Mouse (Mus musculus): ENCODE results near the gene Col25a1.
A peak's percentile ranks its signal among the peaks of the same experiment; 100 is the strongest.

The Col25a1 gene

GRCm38 (mm10) chr3:130329833-130330555, 198.7 kb downstream of the Col25a1 start:
- DNase-seq = no peak

- DNase-seq = no peak
Observed at GRCm38 (mm10) chr3:130330556-130330950, 199.3 kb downstream of the Col25a1 start.

DNA sequence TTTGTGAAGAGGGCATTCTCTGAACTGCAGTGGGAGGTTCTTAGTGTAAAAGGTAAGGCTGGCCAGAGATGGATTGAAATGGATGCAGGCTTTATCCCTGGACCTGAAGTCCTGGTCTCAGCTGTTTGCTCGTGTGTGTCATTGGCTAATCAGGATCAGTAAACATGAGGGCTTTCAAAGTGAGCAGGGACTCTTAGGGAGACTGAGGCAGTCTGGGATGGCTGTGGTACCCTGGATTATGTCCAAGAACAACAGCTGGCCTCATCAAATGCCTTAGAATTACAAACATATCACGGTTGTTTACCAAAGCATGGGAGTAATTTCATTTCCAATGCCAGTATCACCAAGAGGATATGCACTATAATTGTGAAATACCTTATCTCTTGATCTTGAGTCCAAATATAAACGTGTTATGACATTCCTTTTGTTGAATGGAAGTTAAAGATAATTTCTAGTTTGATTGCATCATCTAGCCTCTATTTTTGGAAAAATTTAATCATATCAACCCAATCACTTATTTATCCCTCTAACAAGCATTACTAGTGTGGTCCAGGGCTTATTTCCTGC, 201.1 kb downstream of the Col25a1 start:
- no peak for DNase-seq

GRCm38 (mm10) chr3:130337857-130338256, 206.6 kb downstream of the Col25a1 start:
- DNase-seq = peak; percentile 92

GRCm38 (mm10) chr3:130338371-130338770, 207.1 kb downstream of the Col25a1 start:
- no peak for DNase-seq

DNA sequence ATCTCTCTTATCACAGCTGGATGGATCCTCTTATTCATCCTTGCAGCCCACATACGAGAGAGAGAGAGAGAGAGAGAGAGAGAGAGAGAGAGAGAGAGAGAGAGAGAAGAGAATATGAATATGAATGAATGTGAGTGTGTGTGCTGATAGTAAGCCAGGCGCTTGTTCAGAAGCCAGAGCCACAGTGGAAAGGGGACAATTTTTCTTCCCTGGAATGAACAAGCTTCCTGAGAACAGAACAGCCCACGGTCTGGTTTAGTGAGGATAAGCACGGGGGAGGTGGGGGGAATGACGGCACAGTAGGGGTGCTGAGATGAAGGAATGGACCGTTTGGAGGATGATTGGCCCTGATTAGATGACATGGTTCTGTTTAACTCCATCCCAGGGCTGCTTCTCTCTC, 218.9 kb downstream of the Col25a1 start:
- peak; percentile 37 for DNase-seq

GRCm38 (mm10) chr3:130354399-130355039, 223.2 kb downstream of the Col25a1 start:
- DNase-seq = no peak

DNA sequence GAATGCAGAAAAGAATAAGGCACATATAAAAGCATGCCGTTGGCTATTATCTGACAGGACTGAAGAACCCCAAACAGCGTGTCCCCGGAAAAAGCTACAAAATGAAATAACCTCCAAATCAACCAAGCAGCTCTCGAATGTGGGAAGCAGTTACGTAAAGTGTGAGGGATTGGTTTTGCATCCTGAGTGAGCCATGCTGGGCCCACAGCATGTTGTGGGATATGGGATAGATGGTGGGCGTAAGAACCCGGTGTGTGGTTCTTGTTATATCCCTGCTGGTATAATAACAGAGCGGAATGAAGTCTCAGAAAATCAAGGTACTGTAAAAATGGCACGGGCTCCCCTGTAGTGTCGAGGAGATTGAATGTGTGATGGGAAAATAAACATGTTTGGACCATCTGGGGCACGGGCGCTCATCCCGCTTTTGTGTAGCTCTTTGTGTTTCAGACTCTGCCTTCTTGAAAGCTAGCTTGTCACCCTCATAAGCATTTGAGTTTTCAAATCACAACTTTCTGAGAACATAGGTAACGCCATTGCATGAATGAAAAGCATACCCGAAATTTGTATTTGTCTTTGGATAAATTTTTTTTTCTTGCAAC, 225.4 kb downstream of the Col25a1 start:
- DNase-seq = peak; percentile 64

DNA sequence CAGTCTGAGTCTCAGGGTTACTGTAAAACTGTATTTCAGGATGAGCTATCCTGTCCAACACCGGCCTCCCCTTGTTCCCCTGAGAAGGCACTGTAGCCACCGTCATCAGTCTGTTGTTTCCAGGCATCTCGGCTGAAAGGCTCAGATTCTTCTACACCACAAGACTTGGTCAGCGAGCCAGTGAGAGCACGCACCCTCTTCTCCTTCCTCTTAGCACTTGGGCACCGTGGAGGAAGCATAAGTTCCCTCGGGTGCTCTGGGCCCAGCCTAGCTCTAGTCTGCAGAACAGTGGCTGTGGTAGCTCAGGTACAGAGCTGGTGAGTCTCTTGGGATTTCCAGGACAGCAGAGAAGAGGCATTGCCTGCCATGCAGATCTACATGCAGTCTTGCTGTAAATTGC, 229.5 kb downstream of the Col25a1 start:
- DNase-seq = peak; percentile 58

- DNase-seq = no peak
Observed at GRCm38 (mm10) chr3:130361922-130362321, 230.6 kb downstream of the Col25a1 start.

GRCm38 (mm10) chr3:130362797-130363367, 231.6 kb downstream of the Col25a1 start:
- peak; percentile 61 for DNase-seq

GRCm38 (mm10) chr3:130366917-130367610, 235.8 kb downstream of the Col25a1 start:
- peak; percentile 88 for DNase-seq

GRCm38 (mm10) chr3:130368352-130368751, 237.1 kb downstream of the Col25a1 start:
- DNase-seq = no peak

DNA sequence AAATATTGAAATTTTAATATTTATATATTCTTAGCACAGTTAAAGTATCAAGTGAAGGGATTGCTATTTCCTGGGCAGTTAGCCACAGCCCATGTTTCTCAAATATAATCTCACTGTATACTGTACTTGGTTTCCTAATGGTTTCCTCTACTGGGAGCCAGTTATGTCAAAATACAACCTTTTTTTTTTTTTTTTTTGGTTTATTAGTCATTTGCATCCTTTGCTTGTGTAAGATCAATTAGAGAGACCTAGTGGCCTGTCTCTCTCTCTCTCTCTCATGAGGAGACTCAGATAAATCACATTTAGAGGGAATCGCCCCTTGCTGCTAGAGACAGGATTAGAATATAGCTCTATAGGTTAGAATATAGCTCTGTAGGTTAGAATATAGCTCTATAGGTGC, 237.8 kb downstream of the Col25a1 start:
- DNase-seq = no peak

DNA sequence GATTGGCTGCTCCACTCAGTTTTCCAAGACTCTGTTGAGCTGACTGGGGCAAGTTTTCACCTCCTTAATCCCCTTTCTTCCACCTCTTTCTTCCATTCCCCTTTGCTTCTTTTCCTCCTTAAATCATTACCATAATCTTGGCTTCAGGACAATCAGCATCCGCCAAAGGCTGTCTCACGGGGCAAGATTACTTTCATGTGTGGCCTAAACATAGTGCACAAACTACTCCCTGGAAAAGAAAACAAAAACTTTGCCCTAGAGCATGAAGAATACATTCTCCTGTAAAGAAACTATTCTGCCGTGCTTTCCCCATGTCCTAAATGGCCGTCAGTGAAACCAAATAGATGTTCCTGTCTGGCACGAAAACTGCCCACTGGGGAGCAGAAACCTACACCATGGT, 238.9 kb downstream of the Col25a1 start:
- DNase-seq = peak; percentile 81

DNA sequence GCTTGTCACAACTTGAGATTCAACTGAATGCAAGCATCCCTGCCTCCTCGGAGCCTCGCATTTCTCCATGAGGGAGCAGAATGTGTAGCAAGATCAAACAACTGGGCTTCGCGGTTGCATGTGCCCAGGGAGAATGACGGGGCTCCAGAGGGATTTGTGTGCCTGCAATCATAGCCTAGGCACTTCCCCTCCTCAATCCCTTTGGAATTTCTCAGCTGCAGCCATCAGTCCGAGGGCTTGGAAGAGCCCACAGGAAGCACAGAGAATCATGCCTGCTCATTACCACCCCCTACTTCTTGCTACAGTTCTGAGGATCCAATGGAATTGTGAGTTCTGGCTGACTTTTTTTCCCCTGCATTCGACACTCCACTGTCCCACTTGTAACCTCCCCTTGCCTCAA, 241.8 kb downstream of the Col25a1 start:
- DNase-seq = peak; percentile 75

DNA sequence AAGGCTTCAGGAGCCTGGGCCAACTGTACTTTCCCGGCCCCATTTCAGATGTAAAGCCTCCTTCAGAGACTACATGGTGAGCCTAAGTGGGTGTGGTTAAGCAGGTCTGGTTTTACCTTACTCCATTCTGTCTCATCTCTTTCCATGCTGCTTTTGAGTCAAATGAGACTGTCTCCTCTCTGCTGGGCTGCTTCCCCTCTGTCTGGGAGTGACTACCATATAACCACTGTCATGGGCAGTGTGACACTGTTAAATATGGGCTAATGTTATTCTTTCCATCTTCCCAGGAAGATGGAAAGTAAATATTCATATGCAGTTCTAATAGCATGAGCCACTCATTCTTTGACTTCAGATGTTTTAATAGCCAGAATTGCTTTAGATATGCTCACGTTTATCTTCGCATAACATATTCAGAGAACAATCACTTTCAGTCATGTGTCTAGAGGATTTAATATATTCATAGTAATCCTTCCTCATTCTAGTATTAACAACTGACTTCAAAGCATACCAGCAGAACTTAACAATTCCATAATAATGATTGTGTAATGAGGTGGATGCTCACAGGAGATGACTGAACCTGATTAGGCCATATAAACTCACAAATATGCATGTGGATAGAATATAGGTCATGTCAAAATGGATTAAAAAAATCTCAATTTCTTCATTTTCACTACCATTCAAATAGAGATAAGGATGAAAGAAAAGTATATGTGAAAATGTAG, 243.5 kb downstream of the Col25a1 start:
- peak; percentile 56 for DNase-seq

GRCm38 (mm10) chr3:130377786-130378185, 246.5 kb downstream of the Col25a1 start:
- peak; percentile 18 for DNase-seq

DNA sequence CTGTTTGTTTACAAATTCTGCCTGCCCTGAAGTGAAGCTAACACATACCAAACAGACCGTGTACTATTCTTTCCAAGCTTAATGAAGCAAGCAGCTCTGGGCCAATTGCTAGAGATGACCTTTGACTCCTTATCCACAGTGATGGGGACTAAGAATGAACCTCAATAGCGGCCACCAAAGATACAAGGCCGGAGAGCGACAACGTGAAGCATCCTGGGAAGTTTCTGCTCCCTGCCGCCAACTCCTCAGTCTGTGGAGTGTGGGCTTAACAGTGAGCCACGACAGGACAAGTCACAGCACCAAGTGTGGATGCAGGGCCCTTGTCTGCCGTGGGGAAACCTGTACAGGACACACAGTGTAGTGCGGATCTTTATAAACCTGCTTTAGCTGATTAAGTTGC, 247.3 kb downstream of the Col25a1 start:
- DNase-seq = peak; percentile 59

DNA sequence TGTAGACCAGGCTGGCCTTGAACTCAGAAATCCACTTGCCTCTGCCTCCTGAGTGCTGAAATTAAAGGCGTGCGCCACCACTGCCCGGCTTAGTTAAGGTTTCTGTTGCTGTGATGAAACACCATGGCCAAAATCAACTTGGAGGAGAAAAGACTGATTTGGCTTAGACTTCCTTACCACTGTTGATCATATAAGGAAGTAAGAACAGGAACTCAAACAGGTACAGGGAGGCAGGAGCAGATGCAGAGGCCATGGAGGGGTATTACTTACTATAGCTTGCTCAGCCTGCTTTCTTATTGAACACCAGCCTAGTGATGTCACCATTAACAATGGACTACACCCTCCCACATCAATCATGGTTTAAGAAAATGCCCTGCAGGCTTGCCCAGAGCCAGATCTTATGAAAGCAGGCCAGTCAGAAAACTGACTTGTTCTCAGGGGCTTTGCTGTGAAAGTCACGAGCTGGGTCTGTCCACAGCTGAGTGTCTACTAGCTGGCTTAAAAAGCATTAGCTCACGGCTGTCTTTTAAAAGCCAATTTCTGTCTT, 249.1 kb downstream of the Col25a1 start:
- DNase-seq = peak; percentile 66

DNA sequence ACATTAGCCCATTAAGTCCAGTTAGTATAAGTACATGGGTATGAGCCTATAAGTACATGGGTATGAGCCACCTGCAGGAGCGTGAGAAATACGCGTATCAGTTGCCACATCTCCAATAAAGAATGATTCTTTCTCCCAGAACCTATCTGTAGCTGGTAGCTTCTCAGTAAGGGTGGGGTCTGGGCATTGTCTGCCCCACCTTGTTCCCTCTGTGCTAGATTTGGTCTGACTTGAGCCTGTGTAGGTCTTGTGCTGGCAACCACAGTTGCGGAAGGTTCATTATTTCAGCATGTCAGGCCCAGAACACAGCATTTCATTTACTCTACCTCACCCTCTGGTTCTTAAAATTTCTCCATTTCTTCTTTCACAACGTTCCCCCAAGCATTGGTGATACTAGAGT, 250.4 kb downstream of the Col25a1 start:
- DNase-seq = peak; percentile 66

GRCm38 (mm10) chr3:130385856-130386255, 254.6 kb downstream of the Col25a1 start:
- peak; percentile 86 for DNase-seq
